Mouse (Mus musculus) adrenal gland, adult (tissue): ENCODE data around the gene Ltbp4.
A peak's percentile ranks its signal among the peaks of the same experiment; 100 is the strongest.

Experiments used
- DNase-seq, 2 experiments: peaks; one replicate each; pipeline ENCODE4 v3.0.0; 2022 to 2023; ENCODE audit warnings: low spot score in 1 of 2; ENCODE audit not compliant: inconsistent age in 2 of 2

Gene Ltbp4

GRCm38 (mm10) chr7:27328648-27329047 lies 8.8 kb downstream of the Ltbp4 start:
- peak; percentile 45 to 63 for DNase-seq

GRCm38 (mm10) chr7:27328161-27328560 lies 9.3 kb downstream of the Ltbp4 start:
- DNase-seq = peak in 1 of 2 experiments; percentile 30

GRCm38 (mm10) chr7:27327500-27327899 lies 10.0 kb downstream of the Ltbp4 start:
- no peak for DNase-seq

GRCm38 (mm10) chr7:27326101-27326880 lies 11.2 kb downstream of the Ltbp4 start:
- DNase-seq = peak; percentile 44 to 69

GRCm38 (mm10) chr7:27325697-27326096 lies 11.8 kb downstream of the Ltbp4 start:
- peak; percentile 82 to 90 for DNase-seq

- no peak for DNase-seq
Observed at GRCm38 (mm10) chr7:27324928-27325327, 12.6 kb downstream of the Ltbp4 start.

GRCm38 (mm10) chr7:27324161-27324560 lies 13.3 kb downstream of the Ltbp4 start:
- DNase-seq = no peak

- no peak for DNase-seq
Observed at GRCm38 (mm10) chr7:27323001-27323400, 14.5 kb downstream of the Ltbp4 start.

- peak in 1 of 2 experiments; percentile 31 for DNase-seq
Observed at GRCm38 (mm10) chr7:27322291-27322690, 15.2 kb downstream of the Ltbp4 start.

- no peak for DNase-seq
Observed at GRCm38 (mm10) chr7:27319411-27319810, 18.1 kb downstream of the Ltbp4 start.

GRCm38 (mm10) chr7:27315958-27316357 lies 21.5 kb downstream of the Ltbp4 start:
- DNase-seq = peak in 1 of 2 experiments; percentile 26

GRCm38 (mm10) chr7:27314393-27314792 lies 23.1 kb downstream of the Ltbp4 start:
- DNase-seq = no peak

- no peak for DNase-seq
Observed at GRCm38 (mm10) chr7:27311651-27312284, 25.7 kb downstream of the Ltbp4 start.

- no peak for DNase-seq
Observed at GRCm38 (mm10) chr7:27310996-27311535, 26.4 kb downstream of the Ltbp4 start.

- DNase-seq = peak; percentile 38 to 73
Observed at GRCm38 (mm10) chr7:27310306-27310705, 27.2 kb downstream of the Ltbp4 start.

GRCm38 (mm10) chr7:27309832-27310231 lies 27.7 kb downstream of the Ltbp4 start:
- DNase-seq = no peak

GRCm38 (mm10) chr7:27308821-27309549 lies 28.5 kb downstream of the Ltbp4 start:
- DNase-seq = peak in 1 of 2 experiments; percentile 55

GRCm38 (mm10) chr7:27307551-27307950 lies 29.9 kb downstream of the Ltbp4 start:
- no peak for DNase-seq

- DNase-seq = peak in 1 of 2 experiments; percentile 63
Observed at GRCm38 (mm10) chr7:27306161-27307160, 31.0 kb downstream of the Ltbp4 start.

GRCm38 (mm10) chr7:27305091-27305730 lies 32.3 kb downstream of the Ltbp4 start:
- DNase-seq = no peak
